Mouse (Mus musculus): ENCODE data around the gene Hsd17b12. TPM values are rescaled to one million over a fixed set of nuclear protein-coding genes. Genes with fewer than 3 reads are reported as not detected.

Gene Hsd17b12
- total and polyA plus RNA-seq, 3 experiments, result 70.7 to 117 (median 114) TPM

DNA sequence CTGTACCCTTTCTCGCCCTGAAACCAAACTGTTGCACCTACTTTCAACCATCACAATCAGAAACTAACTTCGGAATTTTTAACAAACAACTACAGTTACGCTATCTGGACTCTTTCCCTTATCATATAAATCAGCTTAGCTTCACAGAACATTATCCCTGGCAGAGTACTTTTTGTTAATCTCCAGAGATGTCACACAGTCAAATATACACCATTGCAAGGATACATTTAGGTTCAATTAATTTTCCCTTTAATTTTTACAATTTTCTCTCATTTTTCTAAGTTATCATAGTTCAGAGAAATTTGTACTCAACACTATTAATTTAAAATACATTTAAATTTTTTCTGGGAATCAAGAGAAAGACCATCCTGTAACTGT is 21.3 kb upstream of the Hsd17b12 start:
- Histone ChIP-seq H3K4me3 (replicated peaks in 1 of 3; ENCODE audit: low read depth in 2 of 3, low read length in 2 of 3, poor library complexity in 1 of 3) (peak overlapping the region in 2 of 3 experiments; percentile 96 to 99), H3K79me2 (replicated peaks; ENCODE audit: control insufficient read depth, extremely low read depth, insufficient read depth, poor library complexity, severe bottlenecking) (no peaks in the 10 kb centered on the region), H3K27ac (ENCODE audit: insufficient read depth, low read depth) (no peak overlapping the region), H3K27me3 (replicated peaks) (peaks cover 17% of the 10 kb centered on the region), H3K9me3 (replicated peaks; ENCODE audit: low read length) (no peaks in the 10 kb centered on the region), H3K4me1 (ENCODE audit: control insufficient read depth in 1 of 2, insufficient read depth in 2 of 2) (peaks cover 0 to 10% of the 10 kb centered on the region in 2 experiments; a peak in 2 of 4 replicates), H3K9ac (ENCODE audit: insufficient read depth, low read depth) (no peak overlapping the region), H3K4me2 (ENCODE audit: insufficient read depth, low read depth, poor library complexity, severe bottlenecking) (peak overlapping the region; percentile 35; the same call in 1 of the 2 replicates), H3K36me3 (replicated peaks in 1 of 2; ENCODE audit: control insufficient read depth in 1 of 2, insufficient read depth in 1 of 2, low read length in 1 of 2) (no peaks in the 10 kb centered on the region)
- dilution Hi-C loops (cut with MboI; ENCODE audit: extremely low pct_ligation_motif_present, extremely low pct_unique_long_range_greater_than_20kb, low sequenced_read_pairs) (no loop called here), in situ Hi-C loops (cut with MboI; ENCODE audit: low pct_ligation_motif_present, low pct_unique_long_range_greater_than_20kb, low sequenced_read_pairs) (no loop called here)
- DNase-seq (ENCODE audit: extremely low read depth), result no peak
- TF ChIP-seq MAFK (IDR thresholded peaks at IDR 0.05; ENCODE audit: insufficient replicate concordance, low read length), result no peak

DNA sequence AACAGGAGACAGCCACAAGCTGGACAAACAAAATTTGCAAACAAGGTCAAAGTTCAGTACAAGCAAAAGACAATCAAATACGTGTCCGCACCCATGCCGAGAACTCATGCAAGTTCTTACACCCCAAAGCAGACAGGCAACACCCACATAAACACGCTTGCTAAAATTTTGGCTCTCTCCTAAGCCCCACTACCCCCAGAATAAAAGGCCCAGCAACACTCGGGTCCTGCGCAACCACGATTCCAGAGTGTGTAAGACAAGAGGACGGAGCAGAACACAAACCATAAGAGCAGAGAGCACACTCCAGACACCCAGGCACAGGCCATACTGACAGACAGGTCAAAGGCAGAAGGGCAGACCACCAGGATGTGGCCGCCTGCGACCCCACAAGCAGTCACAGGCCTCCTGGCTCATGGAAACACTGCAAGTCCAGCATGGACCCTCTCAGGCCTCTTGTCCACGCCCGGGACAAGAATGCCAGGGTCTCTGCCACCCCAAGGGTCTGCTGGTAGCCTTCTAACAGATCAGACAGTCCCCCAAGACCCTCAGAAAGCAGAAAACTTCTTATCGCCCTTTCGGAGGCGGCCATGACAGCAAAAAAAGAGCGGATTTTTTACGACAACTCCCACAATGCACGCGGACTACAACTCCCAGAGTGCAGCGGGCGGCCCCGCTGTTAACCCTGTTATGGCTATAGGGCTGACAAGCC is 20.7 kb upstream of the Hsd17b12 start:
- Histone ChIP-seq H3K4me1 (ENCODE audit: control insufficient read depth in 1 of 2, insufficient read depth in 2 of 2) (peaks cover 0 to 10% of the 10 kb centered on the region in 2 experiments; a peak in 2 of 4 replicates), H3K36me3 (replicated peaks in 1 of 2; ENCODE audit: control insufficient read depth in 1 of 2, insufficient read depth in 1 of 2, low read length in 1 of 2) (no peaks in the 10 kb centered on the region), H3K4me2 (ENCODE audit: insufficient read depth, low read depth, poor library complexity, severe bottlenecking) (peak overlapping the region; percentile 93), H3K9me3 (replicated peaks; ENCODE audit: low read length) (no peaks in the 10 kb centered on the region), H3K27ac (ENCODE audit: insufficient read depth, low read depth) (no peak overlapping the region), H3K4me3 (replicated peaks in 1 of 3; ENCODE audit: low read depth in 2 of 3, low read length in 2 of 3, poor library complexity in 1 of 3) (peak overlapping the region; percentile 96 to 99 (median 97)), H3K79me2 (replicated peaks; ENCODE audit: control insufficient read depth, extremely low read depth, insufficient read depth, poor library complexity, severe bottlenecking) (no peaks in the 10 kb centered on the region), H3K27me3 (replicated peaks) (peaks cover 14% of the 10 kb centered on the region), H3K9ac (ENCODE audit: insufficient read depth, low read depth) (peak overlapping the region; percentile 88)
- peak; percentile 80 for DNase-seq (ENCODE audit: extremely low read depth)
- dilution Hi-C loops (cut with MboI; ENCODE audit: extremely low pct_ligation_motif_present, extremely low pct_unique_long_range_greater_than_20kb, low sequenced_read_pairs) (no loop called here), in situ Hi-C loops (cut with MboI; ENCODE audit: low pct_ligation_motif_present, low pct_unique_long_range_greater_than_20kb, low sequenced_read_pairs) (no loop called here)
- TF ChIP-seq POLR2AphosphoS2 (IDR thresholded peaks at IDR 0.05; ENCODE audit: low read depth, low read length) (no peak), NELFE (IDR thresholded peaks at IDR 0.05; ENCODE audit: low read depth, low read length) (peak; percentile 68; the same call in 1 of the 2 replicates), SIN3A (IDR thresholded peaks at IDR 0.05; ENCODE audit: low read length) (peak; percentile 97), ELF1 (IDR thresholded peaks at IDR 0.05; ENCODE audit: low read depth, low read length) (peak; percentile 53; the same call in 1 of the 2 replicates), MXI1 (IDR thresholded peaks at IDR 0.05; ENCODE audit: low read depth, low read length) (no peak), MAX (IDR thresholded peaks at IDR 0.05; ENCODE audit: low read length) (no peak), MAFK (IDR thresholded peaks at IDR 0.05; ENCODE audit: insufficient replicate concordance, low read length) (no peak), ZMIZ1 (IDR thresholded peaks at IDR 0.05; ENCODE audit: low read depth, low read length) (0 out of 2 replicates have a peak, but pooled peaks have one; percentile 29), JUN (IDR thresholded peaks at IDR 0.05; ENCODE audit: insufficient read depth, low read depth, low read length) (no peak), SMC3 (IDR thresholded peaks at IDR 0.05; ENCODE audit: low read depth, low read length) (no peak), TBP (conservative IDR thresholded peaks at IDR 0.05; ENCODE audit: low read depth, low read length) (peak; percentile 89), ZKSCAN1 (IDR thresholded peaks at IDR 0.05; ENCODE audit: borderline replicate concordance, low read depth, low read length) (no peak), ETS1 (conservative IDR thresholded peaks at IDR 0.05; ENCODE audit: low read depth, low read length) (no peak), EP300 (IDR thresholded peaks at IDR 0.05; ENCODE audit: low read length) (no peak), MYC (IDR thresholded peaks at IDR 0.05; ENCODE audit: low read depth, low read length) (no peak), CHD2 (IDR thresholded peaks at IDR 0.05; ENCODE audit: low read length) (no peak), KAT2A (IDR thresholded peaks at IDR 0.05; ENCODE audit: insufficient replicate concordance, low read length) (peak; percentile 97), RAD21 (IDR thresholded peaks at IDR 0.05; ENCODE audit: low read depth, low read length) (no peak), CTCF (conservative IDR thresholded peaks at IDR 0.05 in 1 of 2, IDR thresholded peaks at IDR 0.05 in 1 of 2; ENCODE audit: low read depth in 2 of 2, low read length in 2 of 2) (no peak), BHLHE40 (IDR thresholded peaks at IDR 0.05; ENCODE audit: low read depth, low read length) (no peak), NRF1 (IDR thresholded peaks at IDR 0.05; ENCODE audit: low read depth, low read length) (peak; percentile 57), IRF4 (IDR thresholded peaks at IDR 0.05; ENCODE audit: low read depth, low read length) (no peak; the same call in 1 of the 2 replicates), CHD1 (IDR thresholded peaks at IDR 0.05; ENCODE audit: low read depth, low read length) (no peak), POLR2A (IDR thresholded peaks at IDR 0.05; ENCODE audit: low read depth, low read length) (peak; percentile 74), ZC3H11A (IDR thresholded peaks at IDR 0.05; ENCODE audit: low read depth, low read length) (no peak), JUND (conservative IDR thresholded peaks at IDR 0.05; ENCODE audit: low read depth, low read length) (no peak), GABPA (IDR thresholded peaks at IDR 0.05; ENCODE audit: insufficient replicate concordance, low read depth, low read length) (peak; percentile 64; the same call in 1 of the 2 replicates), HCFC1 (IDR thresholded peaks at IDR 0.05; ENCODE audit: low read depth, low read length) (peak; percentile 100), MEF2A (IDR thresholded peaks at IDR 0.05; ENCODE audit: borderline replicate concordance, low read depth, low read length) (no peak), USF2 (conservative IDR thresholded peaks at IDR 0.05; ENCODE audit: low read depth, low read length) (no peak), PAX5 (IDR thresholded peaks at IDR 0.05; ENCODE audit: low read length) (no peak), RCOR1 (conservative IDR thresholded peaks at IDR 0.05; ENCODE audit: low read depth, low read length) (no peak)

Measured in CH12.LX (cell line).